Mouse (Mus musculus): ENCODE data around the gene Prr14.
A peak's percentile ranks its signal among the peaks of the same experiment; 100 is the strongest.
"Not testable (repeated sequence)": the region's sequence is repeated elsewhere in the genome, so short reads cannot be mapped to it uniquely, and the experiment has no call there.

Prr14 gene

DNA sequence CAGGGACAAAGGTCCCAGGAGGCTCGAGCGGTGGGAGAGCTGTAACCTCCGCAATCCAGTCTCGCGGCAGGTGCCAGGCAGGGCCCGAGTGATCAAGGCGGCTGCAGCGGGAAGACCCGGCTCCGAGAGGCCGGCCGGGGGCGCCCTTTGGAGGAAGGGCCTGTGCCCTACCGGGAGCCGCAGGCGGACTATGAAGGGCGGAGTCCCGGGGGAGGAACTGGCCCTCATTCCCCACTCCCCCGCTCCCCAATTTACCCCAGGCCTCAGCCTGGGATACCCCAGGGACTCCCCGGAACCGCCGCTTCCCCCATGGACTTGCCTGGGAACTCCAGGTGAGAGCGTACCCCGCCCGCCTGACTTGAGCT lies 12.2 kb downstream of the Prr14 start:
- DNase-seq (ENCODE audit: extremely low spot score, low spot score) = peak; percentile 73

DNA sequence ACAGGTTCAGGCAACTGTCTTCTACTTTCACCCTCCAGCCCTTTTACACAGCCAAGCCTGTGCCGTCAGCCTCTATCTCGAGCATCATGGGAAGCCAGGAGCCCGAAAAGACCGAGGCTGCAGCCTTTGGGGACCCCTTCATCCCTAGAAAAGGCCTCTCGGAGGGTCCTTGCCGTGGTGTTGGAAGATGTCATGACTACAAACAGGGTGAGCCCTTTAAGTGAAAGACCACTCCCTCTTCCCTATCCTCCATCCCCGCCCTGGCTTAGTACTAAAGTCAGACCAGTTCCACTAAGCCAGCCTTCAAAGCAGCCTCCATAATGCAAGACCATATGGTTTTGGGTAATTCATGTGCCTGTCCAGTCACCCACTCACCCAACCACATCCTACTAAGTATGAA lies 12.6 kb downstream of the Prr14 start:
- no peak for DNase-seq (ENCODE audit: extremely low spot score, low spot score)

DNA sequence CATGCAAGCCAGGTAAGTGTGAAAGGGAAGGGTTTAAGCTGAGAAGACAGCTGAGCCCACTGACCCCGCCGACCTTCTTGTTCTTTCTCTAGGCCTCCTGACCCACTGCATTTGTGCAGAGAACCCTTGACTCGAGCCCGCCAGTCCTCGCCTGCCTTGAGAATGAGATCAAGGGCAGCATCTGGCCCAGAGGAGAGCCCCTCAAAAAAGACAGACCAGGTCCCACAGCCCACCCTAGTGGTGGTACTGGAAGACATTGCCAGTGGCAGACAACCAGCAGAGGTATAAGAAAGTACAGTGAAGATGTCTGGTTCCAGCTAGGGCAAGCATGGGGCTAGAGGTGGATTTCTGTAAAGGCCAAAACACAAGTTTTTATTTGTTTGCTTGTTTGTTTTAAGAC lies 14.3 kb downstream of the Prr14 start:
- DNase-seq (ENCODE audit: extremely low spot score, low spot score) = no peak

DNA sequence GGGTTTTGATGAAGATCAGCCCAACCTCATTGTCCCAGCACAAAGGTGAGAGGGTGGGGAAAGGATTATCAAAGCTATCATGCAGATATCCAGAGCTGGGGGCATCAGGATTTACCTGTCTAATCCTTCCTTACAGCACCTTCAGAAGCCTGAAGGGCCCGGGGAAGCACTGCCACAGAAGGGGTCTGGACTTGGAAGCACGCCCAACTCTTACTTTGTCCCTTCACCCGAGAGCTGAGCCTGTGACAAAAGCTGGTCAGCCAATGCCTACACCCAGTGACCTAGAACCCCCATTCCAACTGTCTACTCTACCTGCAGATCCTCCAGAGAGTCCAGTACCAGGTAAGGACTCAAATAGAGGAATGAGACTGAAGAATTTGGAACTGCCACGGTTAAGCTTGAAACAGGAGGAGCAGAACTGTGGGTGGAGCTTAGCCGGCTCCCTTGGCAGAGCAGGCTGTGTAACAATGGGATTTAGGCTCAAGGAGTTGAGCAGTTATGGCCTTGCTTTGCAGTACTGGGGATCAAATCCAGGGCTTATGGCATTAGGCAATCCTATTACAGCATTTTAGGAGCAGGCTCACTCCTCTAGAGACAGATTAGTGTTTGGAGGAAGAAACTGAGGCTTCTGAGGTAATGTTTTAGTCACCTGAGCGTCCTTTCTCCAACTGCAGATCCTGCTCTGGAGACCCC lies 15.1 kb downstream of the Prr14 start:
- no peak for DNase-seq (ENCODE audit: extremely low spot score, low spot score)

DNA sequence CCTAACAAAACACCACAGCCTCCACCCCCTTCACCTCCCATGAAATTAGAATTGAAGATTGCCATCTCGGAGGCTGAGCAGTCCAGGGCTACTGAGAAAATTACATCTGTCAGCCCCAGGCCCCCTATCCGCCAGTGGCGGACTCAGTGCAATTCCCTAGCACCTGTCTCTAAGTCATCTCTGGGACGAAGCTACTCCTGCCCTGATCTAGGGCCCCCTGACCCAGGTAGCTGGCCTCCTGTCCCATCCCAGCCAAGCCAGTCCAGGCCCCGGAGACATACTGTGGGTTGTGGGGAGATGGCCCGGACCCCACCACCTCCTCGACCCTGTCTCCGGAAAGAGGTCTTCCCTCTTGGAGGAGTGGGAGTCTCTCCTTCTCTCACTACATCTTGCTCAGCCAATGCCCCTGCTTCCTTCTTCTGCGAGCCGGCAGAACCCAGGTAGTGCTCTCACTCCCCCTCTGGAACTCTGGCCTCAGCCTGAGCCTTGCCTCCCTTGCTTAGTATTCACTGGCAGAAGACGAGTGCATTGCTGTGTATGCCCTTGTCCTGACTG lies 15.9 kb downstream of the Prr14 start:
- DNase-seq (ENCODE audit: extremely low spot score, low spot score) = no peak

DNA sequence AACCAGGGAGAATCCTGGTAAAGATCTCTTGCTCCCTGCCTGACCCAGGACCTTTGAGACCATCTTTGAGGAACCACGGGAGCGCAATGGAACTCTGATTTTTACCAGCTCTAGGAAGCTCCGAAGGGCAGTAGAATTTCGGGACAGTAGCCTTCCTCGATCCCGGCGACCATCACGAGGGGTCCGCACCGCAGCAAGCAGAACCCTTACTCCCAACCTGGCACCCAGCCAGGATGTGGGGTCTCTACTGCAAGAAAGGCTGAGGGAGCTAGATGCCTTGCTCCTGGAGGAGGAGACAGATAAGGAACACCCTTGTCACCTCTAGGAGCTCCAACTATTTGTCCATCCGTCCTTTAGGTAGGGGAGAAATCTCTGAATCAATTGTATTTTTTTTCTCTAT lies 16.9 kb downstream of the Prr14 start:
- no peak for DNase-seq (ENCODE audit: extremely low spot score, low spot score)

DNA sequence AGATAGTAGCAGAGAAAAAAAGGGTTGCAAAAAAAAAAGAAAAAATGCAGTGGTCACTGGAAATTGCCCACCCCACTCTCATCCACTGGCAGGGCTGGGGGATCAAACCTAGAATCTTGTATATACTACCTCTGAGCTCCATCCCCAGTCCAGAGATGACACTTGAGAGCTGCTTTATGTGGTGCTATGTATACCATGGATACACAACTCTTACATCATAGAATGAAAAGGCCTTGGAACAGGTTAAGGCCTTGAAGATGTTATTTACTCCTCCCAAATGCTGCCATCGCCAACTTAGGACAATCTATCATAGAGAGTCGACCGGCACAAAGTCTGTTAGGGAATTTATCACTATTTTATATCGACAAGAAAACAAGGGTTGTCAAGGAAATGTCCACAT lies 17.4 kb downstream of the Prr14 start:
- no peak for DNase-seq (ENCODE audit: extremely low spot score, low spot score)

DNA sequence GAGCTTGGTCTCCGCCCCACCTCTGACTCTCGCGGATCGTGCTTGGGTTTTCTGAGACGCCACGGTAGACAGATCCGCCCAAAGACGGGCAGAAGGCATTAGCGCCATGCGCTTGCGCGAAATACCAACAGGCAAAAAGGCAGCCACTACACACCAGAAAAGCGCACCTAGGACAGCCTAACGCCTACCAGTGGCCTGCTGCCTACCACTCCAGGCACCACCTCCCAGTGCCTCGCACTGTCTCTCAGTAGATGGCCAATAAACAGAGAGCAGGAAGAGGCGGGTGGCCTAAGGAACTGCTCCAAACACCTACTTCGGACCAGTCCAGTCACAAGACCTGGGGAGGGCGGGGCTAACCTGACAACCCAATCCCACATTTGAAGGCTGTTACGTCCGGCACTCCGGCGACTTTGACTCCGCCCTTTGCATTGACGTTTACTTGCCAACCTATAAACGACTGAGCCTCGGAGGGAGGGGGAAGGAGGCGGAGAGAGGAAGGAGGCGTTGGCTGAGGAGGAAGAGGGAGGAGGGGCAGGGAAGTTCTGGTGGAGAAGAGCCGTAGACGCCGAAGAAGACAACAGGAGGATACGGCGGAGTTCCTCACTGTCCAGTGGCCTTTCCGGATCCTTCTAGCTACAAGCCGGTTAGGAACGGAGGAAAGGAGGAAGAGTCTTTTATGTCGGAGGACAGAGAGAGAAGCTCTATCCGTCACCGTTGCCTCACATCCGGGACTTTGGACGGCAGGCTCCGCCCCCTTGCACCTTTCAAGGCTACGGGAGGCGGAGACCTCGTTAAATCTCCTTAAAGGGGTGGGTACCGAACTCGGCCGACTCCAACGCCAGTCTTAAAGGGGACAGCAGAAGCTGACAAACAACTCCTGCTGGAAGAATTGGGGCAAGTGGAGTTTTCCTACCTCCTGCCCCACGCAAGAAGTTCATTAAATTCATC lies 18.6 kb downstream of the Prr14 start:
- peak; percentile 99 for DNase-seq (ENCODE audit: extremely low spot score, low spot score)

DNA sequence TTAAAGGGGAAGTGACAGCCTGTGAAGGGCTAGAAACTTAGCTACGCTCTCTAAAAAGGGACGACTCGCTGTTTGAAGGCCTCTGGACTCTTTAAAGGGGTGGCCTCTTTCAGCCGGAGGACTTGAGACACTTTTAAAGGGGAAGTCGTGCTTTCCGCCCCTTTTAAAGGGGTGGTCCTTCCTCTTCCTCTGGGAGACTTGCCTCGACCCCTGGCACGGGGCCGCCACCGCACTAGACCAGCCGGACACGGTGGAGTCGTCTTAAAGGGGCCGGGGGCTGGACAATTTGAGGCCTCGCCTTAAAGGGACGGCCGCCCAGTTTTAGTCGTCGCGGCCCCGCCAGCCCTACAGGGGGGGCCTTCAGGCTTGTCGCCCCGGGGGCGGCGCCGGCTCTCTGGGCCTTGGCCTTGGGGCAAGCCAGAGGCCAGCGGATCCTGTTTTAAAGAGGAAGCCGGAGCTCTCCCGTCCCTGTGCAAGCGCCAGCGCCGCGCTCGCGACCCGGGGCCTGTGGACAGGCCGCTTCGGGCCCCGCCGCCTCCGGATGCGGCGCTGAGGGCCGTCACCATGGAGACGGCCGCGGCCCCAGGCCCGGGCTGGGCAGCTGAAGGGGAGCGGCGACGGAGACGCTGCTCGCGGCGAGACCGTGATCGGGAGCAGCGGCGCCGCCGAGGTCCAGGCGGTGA lies 19.4 kb downstream of the Prr14 start, which contains the start of gene Fbrs:
Gene Fbrs, plus strand, starts transcription at position 565 of the 683 bp plus-strand sequence.
- peak; percentile 91 for DNase-seq (ENCODE audit: extremely low spot score, low spot score)

DNA sequence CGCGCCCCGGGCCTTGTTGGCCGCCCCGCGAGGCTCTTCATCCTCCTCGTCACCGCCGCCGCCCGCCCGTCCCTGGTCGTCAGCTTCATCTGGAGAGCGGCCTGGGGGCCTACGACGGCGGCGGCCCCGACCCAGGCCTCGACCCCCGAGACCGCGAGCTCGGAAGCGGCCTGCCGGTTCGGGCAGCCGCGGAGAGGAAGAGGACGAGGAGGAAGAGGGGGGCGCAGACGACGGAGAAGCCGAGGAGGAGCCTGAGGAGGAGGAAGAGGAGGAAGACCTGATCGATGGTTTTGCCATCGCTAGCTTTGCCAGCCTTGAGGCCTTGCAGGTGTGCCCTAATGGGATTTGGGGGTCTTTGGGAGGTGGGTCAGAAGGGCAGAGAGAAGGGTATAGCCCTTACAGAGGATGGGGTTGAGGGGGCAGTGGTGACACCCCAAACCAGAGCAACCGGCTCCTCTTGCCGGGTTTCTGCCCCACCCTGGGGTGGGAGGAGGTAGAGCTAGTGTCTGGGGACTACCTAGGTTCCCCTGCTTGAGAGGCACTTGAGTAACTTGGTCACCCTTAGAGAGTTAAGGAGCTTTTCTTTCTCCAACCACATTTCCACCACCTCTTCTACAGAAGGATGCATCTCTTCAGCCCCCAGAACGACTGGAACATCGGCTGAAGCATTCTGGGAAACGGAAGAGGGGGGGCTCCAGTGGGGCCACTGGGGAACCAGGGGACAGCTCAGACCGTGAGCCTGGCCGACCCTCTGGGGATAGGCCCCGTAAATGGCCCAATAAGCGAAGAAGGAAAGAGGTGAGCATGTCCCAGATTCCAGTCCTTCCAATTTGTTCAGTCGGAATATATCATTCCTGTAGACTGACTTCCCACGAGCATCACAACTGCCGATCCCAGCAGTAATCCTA lies 20.2 kb downstream of the Prr14 start:
- DNase-seq (ENCODE audit: extremely low spot score, low spot score) = no peak

DNA sequence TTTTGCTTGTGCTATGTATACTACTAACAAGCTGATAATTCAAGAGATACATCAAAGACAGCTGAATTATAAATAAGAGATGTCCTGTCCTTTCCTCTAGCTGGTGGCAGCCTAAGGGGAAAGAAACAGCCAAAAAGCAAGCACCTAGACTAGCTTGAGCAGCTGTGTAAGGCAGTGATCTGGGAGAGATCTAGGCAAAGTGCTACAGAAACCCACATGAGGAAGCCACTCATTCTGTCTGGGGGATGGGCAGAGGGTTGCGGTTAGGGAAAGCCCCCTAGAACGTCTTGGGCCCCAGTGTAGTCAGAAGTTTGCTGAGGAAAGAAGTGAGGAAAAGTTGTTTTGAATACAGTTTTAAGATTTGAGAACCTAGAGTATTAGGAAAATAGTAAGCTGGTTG lies 20.9 kb downstream of the Prr14 start:
- no peak for DNase-seq (ENCODE audit: extremely low spot score, low spot score)

DNA sequence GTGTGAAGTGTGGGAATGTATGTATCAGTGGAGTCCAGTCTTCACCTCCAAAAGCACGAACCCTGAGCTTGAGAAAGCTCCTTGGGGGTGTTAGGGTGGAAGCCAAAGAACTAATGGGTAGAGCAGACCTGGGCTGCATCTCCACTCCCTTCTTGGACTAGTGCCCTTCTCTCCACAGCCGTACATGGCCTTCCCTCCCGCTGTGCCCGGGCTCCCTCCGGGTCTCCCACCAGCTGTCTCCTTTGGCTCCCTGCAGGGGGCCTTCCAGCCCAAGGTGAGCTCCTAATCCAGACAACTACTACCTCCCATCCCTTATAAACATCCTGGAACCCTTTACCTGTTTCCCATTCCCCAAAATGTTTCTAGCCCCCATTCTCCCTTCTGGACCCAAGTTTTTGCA lies 26.0 kb downstream of the Prr14 start:
- no peak for DNase-seq (ENCODE audit: extremely low spot score, low spot score)

DNA sequence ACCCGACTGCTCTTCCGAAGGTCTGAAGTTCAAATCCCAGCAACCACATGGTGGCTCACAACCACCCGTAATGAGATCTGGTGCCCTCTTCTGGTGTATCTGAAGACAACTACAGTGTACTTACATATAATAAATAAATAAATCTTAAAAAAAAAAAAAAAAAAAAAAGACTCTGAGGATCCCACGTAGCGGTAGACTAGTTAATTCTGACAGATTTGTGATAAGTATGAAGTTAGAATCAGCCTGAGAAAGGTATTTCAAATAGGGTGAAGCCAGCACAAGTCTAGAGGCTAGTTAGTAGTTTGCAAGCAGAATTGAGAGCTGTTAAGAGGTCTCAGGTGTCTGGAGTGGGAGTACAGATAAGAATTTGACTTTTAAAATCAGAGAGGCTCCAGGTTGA lies 29.0 kb downstream of the Prr14 start:
- DNase-seq (ENCODE audit: extremely low spot score, low spot score) = not testable (repeated sequence)

DNA sequence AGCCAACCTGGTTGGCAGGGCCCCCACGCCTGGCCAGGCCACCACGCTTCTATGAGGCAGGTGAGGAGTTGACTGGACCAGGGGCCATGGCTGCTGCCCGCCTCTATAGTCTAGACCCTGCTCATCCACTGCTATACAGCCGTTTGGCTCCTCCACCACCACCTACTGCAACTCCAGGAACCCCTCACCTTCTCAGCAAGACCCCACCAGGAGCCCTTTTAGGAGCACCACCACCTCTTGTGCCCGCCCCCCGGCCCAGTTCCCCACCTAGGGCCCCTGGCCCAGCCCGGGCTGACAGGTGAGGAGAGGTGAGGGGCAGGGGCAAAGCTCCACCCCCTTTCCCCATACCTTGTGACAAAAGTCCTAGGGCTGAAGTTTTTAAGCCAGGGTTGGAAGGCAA lies 30.6 kb downstream of the Prr14 start:
- DNase-seq (ENCODE audit: extremely low spot score, low spot score) = no peak

DNA sequence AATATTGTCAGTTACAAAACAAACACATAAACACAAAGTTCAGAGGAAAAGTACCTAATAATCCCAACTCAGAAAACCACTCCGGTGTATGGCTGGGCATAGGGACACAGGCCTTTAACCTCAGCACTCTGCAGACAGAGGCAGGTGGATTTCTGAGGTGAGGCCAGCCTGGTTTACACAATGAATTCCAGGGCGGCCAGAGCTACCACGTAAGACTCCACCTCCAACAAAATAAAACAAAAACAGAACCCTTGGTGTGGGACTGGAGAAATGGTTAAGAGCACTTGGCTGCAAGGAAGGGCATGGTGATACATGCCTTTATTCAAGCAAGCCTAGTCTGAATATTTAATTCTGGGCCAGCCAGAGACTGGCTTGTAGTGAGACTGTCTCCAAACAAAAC lies 32.4 kb downstream of the Prr14 start:
- DNase-seq (ENCODE audit: extremely low spot score, low spot score) = no peak

DNA sequence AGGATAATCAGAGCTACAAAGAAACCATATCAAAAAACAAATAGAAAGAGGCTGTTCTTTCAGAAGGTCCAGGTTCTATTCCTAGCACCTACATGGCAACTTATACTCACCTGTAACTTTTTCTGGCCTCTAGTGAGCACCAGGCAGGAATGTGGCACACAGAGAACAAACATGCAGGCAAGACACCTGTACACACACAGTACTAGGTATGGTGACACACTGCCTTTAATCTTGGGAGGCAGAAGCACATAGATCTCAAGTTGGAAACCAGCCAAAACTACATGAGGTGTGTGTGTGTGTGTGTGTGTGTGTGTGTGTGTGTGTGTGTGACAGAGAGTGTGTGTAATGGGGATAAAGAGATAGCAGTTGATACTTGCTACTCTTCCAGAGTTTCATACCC lies 35.2 kb downstream of the Prr14 start:
- DNase-seq (ENCODE audit: extremely low spot score, low spot score) = no peak

DNA sequence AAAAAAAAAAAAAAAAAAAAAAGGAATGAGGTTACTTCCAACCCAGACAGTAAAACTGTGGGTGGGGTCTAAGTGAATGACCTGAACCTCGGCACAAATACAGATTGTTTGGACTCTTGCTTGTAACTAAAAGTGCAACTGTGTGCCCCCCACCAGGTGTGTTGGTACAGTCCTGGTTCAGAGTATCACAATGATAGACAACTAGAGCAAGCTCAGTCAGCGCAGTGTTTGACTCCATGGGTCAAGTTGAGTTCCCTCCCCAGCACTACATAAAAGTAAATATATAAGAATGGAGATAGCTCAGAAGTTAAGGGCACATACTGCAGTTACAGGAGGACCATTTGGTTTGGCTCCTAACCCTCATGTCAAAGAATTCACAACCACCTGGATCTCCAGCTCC lies 38.0 kb downstream of the Prr14 start:
- DNase-seq (ENCODE audit: extremely low spot score, low spot score) = no peak

DNA sequence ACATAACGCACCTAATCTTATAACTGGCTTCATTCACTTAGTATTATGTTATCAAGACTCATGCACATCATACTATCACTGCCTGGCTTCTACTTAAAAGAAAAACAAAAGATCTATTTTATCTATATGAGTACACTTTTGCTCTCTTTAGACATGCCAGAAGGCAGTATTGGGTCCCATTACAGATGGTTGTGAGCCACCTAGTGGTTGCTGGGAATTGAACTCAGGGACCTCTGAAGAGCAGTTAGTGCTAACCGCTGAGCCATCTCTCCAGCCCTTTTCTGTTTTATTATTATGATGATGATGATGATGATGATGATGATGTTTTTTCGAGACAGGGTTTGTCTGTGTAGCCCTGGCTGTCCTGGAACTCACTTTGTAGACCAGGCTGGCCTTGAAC lies 39.0 kb downstream of the Prr14 start:
- no peak for DNase-seq (ENCODE audit: extremely low spot score, low spot score)

DNA sequence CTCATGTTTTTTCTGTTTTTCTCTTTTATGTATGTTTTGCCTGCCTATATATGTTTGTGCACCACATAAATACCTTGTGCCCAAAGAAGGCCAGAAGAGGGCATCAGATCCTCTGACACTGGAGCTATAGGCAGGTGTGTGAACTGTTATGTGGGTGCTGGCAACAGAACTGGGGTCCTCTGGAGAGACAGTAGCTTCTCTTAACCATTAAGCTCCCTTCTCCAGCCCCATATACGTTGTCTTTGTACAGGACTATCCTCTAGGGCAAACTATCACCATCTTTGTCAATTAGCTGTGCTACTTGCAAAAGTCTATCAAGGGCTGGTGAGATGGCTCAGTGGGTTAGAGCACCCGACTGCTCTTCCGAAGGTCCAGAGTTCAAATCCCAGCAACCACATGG lies 48.9 kb downstream of the Prr14 start:
- no peak for DNase-seq (ENCODE audit: extremely low spot score, low spot score)

DNA sequence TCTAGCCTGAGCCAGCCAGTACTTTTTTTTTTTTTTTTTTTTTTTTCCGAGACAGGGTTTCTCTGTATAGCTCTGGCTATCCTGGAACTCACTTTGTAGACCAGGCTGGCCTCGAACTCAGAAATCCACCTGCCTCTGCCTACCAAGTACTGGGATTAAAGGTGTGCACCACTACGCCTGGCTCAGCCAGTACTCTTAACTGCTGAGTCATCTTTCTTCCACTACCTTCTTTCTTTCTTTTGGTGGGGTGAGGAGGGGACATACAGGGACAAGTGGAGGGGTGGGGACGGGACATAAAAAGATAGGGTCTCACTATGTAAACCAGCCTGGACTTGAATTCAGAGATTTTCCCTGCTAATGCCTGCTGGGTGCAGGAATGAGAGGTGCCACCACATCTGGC lies 50.4 kb downstream of the Prr14 start:
- not testable (repeated sequence) for DNase-seq (ENCODE audit: extremely low spot score, low spot score)

DNA sequence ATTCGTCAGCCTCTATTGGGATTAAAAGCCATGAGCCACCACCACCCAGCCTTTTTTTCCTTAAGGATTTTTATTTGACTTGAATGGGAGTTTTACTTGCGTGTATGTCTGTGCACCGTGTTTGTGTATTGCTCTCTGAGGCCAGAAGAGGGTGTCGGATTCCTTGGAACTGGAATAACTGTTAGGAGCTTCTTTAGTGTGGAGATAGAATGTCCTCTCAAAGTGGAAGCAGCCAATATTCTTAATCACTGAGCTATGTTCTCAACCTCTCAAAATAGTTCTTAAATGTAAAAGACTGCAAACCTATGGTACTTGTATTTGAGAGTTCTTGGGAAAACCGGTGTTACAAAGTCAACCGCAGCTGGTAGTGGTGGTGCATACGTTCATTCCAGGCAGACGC lies 51.8 kb downstream of the Prr14 start:
- DNase-seq (ENCODE audit: extremely low spot score, low spot score) = no peak
